Mouse (Mus musculus): Measurements from ENCODE around the gene Srcin1.
A peak's percentile ranks its signal among the peaks of the same experiment; 100 is the strongest.

Srcin1 gene

DNA sequence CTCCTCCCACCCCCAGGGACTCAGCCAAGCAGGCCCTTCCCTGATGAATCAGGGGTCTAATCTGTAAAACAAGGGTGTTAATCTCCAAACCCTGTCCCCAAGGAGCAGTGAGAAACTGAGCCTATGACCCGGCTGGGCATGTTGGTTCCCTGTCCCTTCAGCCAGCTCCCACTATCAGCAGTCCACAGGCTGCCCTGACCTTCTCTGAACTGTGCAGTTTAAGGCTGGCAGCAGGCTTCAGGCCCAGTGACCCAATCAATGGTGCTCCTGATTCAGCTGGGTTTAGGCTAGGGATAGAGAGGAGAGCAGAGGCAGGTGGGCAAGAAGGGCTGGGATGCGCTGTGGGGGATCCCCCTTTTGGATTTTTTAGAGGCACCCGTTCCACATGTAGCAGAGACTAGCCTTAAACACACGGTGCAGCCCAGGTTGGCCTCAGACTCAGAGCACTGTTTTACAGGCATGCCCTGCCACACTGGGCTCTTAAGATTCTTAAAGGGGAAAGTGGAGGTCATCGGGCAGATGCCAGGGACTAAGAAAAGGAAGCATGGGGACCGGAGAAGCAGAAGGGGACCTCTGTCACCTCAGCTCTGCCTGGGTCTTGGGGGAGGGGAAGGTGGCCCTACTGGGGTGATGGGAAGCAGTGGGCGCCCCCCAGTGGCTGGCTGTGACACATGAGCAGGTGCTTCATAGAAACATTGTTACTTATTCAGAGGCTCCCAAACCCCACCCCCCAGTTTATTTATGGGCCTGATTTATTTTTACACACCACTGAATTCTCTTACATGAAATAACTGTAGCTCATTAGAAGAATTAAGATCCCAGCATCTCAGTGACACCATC, 19.2 kb downstream of the Srcin1 start:
- DNase-seq (ENCODE audit: low read depth, low spot score) = peak; percentile 84

DNA sequence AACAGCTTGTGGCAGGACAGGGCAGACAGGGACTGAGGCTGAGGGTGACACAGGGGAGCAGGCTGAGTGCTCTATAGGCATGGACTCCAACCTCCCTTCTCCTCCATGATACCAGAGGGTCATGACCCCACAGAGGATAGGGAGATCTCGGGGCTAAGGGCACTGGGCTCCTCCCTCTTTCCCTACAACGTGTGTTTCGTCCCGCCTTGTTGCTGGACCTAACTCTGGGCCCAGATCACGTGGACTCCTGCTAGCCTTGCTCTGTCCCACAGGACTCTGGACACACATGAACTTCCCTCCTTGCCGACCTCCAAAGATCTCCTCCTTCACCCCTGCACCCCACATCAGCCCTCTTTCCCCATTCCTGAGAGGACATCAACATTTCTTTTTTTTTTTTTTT, 20.8 kb downstream of the Srcin1 start:
- no peak for DNase-seq (ENCODE audit: low read depth, low spot score)

DNA sequence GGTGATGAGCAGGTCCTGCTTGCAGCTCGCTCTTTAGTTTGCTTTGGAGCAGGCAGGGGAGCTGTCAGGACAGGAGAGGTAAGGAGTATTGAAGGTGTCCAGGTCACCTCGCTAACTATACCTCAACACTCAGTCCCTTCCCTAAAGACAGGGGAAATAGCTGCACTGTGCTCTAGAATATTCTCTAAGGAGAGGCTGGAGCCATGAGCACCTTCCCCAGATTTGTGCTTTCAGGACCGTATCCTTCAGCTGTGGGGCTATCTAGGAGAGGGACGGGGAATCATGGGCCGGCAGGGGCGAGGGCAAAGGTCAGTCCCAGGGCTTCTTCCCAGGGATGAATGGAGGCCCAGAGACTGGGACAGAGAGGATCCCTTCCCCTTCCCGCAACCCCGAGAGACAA, 23.8 kb downstream of the Srcin1 start:
- DNase-seq (ENCODE audit: low read depth, low spot score) = no peak

DNA sequence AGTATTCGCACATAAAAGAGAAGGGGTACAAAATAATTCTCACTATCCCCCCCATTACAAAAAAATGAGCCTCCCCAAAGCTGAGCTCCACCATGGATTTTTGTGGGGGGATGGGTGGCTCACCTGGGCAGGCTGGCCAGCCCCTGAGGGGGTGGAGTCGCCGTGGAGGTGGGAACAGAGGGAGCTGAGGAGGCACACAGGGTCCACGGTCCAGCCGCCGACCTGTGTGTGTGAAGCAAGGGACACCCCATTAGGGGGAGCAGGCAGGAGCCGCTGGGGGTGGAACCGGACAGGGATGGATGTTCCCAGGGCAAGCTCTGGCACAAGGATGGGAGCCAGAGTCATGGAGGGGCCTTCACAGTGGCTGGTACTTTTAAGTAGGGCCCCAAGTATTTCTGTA, 27.2 kb downstream of the Srcin1 start:
- no peak for DNase-seq (ENCODE audit: low read depth, low spot score)

DNA sequence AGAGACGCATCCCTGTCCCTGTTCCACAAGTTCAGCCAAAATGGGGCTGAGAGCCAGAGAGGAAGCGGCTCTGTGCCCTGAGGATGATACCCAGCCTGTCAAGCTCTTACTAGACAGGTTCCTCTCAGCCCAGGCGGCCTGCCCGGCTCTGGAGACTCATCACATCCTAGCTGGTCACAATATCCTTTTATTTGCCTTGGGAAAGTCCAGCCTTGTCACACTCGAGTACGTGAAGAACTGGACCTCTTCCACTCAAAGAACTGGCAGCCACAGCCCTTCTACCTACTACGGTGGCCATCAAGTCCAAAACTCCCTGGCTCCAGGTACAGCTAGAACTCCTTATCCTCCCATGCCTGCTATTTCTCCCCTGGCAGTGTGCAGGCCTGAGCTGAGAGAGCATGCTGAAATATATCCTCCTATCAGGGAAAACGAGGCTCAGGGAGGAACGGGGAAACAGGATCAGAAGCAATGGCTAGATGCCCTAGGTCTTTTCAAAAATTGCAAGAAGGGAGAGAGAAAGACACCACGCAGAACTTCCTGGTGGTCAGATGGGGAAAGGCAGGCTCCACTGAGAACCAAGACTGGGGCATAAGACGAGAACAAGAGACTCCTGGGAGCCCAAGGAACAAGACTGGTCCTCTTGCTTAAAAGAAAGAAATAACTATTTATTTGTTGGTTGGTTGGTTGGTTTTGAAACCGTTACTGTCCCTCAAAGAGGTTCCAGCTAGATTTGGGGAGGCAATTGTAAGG, 27.9 kb downstream of the Srcin1 start:
- no peak for DNase-seq (ENCODE audit: low read depth, low spot score)

DNA sequence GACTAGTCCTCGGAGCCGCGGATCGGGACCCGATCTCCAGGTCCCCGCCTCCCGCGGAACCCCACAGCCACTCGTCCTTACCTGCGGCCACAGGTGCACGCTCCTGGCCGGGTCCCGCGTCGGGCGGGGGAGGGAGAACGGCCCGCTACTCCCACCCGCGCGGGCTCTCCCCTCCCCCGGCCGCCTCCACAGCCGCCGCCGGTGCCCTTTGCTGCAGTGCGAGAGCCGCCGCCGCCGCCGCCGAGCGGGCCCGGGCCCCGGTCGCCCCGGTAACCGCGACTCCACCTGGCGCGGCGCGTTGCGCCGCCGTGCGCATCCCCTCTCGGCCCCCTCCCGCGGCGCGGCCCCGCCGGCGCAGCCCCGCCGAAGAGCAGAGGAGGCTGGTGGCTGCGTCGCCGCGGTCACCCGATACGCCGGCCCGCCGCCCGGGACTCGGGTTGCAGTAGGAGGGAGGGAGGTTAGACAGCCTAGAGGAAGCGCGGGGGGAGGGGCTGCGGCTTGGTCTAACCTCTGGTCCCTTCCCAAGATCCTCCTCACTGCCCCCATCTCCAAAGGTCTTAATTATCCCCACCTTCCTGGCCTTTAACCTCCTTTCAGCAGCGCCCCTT, 29.1 kb downstream of the Srcin1 start:
- DNase-seq (ENCODE audit: low read depth, low spot score) = no peak

DNA sequence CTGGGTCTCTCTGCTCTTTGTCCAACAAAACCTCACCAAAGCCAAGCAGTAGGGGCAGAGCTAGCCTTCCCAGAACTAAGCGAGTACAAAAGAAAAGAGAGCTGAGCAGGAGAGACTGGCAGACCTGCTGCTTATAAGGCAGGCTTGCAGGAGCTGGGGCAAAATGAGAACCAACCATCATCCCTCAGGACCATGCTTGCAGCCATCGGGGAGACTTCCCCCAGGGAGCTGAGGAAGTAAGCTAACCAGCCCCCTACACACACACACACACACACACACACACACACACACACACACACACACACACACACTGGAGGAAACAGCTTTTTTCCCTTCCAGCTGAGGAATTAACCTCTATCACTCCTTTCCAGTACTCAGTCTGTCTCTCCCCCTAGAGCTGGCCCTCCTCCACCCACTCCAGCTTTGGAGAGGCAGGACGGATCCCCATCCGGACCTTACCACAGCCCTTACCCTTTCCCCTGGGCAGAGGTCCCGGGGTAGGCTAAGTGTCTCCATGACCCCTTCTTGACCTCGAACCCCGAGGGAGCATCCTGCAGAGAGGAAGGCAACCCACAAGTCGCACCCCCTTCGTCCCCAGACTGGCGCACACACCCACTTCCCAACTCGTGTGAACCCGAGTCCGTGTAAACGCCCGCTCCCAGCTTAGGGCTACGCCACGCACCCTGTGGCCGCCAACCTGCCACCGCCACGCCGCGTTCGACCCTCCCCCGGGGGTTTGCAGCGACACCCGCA, 30.0 kb downstream of the Srcin1 start:
- no peak for DNase-seq (ENCODE audit: low read depth, low spot score)

DNA sequence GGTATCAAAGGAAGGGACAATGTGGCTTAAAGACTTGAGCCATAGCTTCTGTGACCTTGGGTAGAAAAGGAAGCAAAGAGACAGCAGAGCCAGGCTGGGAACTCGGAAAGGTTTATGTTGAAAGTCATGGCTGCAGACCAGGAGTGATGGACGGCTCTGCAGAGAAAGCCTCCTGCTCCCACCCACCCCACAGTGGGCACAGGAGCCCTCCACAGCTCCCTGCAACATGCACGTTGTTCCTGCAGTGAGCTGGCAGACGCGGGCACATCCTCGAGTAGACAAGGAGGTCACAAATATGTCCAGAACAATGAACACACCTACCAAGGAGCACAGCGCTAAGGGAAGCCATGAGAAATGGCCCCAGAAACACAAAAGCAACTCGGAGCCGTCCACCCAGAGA, 32.1 kb downstream of the Srcin1 start:
- DNase-seq (ENCODE audit: low read depth, low spot score) = no peak

DNA sequence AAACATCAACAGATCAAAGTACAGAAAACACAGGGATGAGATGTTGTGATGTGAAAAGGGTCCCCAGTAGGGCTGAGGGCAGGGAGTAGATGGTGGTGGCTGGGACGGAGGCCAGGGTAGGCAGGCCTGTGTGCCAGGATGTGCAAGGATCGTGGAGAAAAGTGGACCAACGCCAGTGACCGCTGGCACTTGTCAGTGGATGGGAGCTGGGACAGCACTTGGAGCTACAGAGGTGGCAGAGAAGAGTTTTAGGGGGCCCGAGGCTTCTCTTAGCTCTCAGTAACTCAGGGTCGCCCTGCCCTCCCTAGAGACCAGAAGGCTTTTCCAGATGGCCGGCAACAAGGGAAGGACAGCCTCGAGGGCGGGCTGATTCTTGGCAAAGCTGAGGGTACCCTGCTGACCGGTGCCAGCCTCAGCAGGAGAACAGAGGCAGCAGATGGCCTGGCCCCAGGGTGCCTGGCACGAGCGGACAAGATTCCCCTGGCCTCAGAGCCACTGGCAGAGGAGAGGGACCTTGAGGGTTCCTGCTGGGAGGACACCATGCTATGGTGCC, 32.7 kb downstream of the Srcin1 start:
- no peak for DNase-seq (ENCODE audit: low read depth, low spot score)

DNA sequence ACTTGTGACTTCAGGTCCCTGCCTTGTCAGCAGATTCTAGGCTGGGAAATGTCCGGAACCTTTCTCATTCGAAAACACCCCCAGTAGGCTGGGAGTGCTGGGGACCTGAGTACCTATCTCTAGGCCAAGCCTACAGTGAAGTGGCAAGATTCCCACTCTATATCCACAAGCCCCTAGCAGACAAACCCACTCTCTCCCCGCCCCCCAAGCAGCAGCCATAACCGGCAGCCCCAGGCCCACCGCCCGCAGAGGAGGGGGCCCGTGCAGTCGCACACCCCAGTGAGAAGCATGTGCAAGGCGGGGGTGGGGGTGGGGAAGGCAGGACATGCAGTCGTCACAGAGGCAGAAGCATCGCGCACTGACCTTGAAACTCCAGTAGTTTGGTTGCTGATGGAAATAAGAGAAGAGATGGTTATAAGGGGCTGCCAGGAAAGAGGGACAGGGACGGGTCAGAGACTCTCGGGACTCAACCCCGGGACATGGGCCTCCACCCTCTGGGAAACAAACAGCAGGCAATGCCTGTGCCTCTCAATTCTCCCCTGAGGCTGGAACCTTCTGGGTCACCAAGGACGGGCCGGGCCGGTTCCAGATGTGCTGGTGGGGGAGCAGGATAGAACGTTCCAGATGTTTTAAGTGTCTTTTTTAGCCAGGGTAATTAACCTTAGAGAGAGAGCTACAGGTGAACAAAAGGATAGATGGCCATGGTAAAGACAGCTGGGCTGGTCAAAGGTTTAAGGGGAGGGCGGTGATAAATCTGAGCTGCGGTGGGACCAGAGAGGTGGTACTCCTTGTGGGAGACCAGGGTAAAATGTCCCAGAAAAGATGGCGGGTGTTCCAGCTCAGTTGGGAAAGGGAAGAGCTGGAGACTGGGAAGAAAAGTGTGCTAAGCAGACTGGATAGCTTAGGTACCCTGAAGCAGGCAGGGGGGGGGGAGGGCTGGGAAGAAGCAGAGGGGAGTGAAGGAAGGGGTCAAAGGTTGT, 33.5 kb downstream of the Srcin1 start:
- no peak for DNase-seq (ENCODE audit: low read depth, low spot score)

DNA sequence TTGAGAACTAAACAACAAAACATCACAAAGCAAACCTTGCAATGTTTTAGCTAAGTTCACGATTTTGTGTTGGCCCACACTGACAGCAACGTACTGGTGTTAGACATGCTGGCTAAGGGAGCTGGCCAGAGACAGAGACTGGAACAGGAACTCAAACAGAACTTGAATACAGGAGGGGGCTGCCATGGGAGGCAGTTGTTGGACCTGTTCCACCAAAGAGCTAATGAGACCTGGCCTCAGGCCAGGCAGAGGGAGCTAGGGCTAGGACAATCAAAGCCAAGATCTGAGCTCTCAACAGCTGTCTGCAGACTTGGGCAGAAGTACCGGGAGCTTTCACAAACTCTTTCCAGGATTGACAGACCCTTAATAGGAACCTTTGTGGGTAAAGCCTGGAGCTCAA, 35.4 kb downstream of the Srcin1 start:
- no peak for DNase-seq (ENCODE audit: low read depth, low spot score)

DNA sequence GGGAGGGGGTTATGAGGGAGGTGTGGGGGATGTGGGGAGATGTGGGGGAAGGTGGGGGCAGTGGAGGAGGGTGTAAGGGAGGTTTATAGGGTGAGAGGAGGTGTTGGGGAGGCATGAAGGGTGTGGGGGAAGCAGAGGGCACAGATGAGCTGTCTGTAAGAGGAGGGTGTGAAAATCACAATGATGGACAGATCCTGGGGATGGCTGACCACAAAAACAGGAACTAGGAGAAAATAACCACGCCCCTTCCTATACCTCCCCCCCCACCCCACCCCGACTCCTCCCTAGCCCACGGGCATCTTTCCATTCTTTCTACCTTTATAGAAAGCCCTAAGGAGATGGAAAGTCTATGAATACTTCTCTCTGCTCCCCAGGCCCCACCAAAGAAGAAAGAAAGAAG, 35.9 kb downstream of the Srcin1 start:
- DNase-seq (ENCODE audit: low read depth, low spot score) = peak; percentile 10

DNA sequence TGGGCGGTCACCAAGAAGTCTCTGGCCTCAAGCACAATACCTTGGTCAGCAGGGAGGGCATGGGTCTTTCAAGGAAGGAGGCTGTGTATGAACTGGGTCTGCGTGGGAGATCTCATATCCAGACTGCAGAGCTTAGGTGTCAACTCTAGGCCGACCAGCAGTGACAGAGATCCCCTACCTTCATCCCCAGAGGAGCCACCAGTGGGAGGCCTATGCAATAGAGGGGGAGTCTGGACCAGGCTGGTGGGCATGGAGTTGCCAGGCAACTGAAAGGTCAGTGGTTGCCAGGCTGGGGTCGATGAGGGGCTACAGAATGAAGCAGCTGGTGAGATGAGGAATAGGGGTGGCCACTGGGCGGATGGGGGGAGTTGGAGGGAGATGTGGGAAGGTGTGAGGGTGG, 36.4 kb downstream of the Srcin1 start:
- DNase-seq (ENCODE audit: low read depth, low spot score) = no peak

DNA sequence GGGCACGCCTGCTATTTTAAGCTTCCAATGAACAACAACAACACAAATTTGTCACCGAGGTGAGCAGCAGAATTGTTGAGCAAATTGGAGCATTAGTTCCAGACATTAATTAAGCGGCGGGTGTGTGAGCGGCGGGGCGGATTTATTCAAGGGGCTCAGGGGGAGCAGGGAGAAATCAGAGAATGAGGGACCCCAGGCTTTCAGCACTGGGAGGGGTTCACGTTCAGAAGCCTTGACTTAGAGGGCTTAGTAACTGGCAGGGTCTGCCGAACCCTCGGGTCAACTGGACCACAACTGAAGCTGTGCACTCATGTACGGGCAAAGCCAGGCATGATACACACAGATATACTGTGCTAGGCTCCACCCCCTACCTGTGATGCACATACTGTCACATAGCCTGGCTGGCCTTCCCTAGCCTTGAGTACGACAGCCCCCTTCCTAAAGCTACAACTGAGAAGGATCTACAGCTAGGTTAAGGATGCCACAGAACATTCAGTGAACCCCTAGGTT, 38.4 kb downstream of the Srcin1 start:
- no peak for DNase-seq (ENCODE audit: low read depth, low spot score)

DNA sequence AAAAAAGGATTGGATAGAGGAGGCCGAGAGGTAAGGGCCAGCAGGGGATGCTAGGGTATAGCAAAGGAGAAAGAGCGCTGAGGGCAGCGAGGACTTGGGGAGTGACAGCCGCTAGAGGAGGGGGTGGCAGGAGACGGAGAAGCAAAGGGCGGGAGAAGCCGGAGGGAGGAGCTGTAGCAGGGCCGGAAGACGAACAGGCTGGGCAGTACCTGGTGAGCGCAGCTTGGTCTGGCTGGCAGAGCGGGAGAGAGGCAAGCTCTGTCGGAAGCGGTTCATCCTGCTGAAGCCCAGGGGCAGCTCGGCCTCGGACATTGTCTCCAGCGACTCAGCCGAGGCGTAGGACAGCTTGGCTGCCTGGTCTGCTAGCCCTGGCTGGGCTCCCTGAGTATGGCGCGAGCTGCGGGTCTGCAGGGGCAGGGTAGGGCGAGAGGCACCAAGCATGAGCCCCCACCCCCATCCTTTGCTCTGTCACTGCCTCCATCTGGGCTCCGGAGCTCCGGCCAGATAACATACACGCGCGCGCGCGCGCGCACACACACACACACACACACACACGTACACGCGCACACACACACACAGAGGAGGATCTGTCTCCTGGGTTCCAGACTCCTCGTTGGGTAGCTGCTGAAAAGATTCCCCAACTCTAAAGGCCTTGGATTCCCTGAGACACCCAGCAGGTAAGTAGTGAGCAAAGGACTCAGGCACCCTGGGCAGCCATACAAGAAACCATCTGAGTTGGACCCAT, 39.0 kb downstream of the Srcin1 start:
- no peak for DNase-seq (ENCODE audit: low read depth, low spot score)

DNA sequence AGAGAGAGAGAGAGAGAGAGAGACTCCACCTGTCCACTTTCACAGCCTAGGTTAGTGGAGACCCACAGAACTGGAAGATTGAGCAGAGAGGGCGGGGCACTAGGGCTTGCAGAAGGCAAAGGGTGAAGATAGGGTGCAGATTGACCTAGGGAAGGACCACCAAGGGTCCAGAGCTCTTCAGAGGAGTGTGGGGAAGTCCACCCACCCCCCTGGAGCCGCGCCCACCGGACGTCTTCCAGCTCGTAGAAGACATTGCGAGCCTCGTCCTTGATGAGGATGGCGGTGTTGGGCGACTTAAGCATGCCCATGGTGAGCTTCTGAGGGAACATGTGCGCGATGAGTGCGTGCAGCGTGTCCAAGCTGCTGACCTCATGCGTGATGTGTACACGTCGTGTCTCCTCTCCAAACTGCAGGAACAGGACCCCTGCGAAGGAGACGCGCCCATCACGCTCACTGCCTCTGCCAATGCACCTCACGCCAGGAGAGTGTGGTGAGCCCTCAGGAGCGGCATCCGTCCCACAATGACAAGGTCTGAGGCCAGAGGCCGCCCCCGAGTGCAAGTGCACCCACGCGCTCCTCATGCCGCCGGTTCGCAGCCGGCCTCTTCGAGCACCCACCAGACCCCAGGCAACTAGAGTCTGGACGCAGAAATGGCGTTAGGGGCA, 39.8 kb downstream of the Srcin1 start:
- DNase-seq (ENCODE audit: low read depth, low spot score) = no peak

DNA sequence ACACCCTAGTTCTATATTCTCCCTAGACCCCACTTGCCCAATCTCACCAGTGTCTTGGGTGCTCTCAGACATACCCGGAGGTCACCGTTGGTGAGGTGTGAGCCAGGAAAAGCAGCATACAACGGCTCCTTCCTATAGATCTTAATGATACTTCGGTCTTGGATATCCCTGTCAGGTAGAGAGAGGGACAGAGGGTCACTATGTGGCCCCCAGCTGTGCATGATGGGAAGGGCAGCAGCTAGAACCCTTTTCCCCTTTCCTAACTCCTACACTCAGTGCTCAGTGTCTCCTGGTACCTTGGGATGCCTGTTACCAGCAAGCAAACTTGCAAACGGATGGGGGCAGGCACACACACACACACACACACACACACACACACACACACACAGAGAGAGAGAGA, 40.3 kb downstream of the Srcin1 start:
- no peak for DNase-seq (ENCODE audit: low read depth, low spot score)

DNA sequence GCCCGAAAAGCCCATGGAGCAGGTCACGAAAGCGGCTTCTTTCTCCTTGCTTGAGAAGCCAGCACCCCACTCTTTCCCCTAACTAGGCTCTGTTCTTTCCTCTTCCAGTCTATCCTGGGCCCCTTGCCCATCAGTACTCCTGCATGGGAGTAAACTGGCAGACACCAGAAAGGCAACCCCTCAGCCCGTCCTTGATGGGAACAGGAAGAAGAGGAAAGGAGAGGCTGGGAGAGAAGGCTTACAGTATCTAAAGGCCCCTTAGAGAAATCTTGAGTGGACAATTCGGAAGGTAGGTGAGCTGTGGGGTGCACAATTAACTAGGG, 40.7 kb downstream of the Srcin1 start:
- DNase-seq (ENCODE audit: low read depth, low spot score) = no peak
